ENCODE assay signal across 15 mouse cellular contexts in genomic region chr5:101742425-101742824, GRCm38 (mm10).
"Had no signal": no experiment of that assay in that cellular context is flagged by ENCODE, and none has a peak within 500 bp of the region (broad histone marks: within the 10 kb centered on the region; RNA-seq: fewer than 3 reads in every experiment).

No protein-coding gene starts in this region.

- H3K27me3 ChIP-seq: limb, embryonic 13.5 days; midbrain, embryonic 12.5 days; midbrain, embryonic 15.5 days; neural tube, embryonic 12.5 days; neural tube, embryonic 15.5 days had no signal

- H3K4me1 ChIP-seq: limb, embryonic 13.5 days; midbrain, embryonic 12.5 days; midbrain, embryonic 15.5 days; neural tube, embryonic 12.5 days; neural tube, embryonic 15.5 days had no signal

- H3K27ac ChIP-seq: limb, embryonic 13.5 days; liver, embryonic 14.5 days; midbrain, embryonic 12.5 days; midbrain, embryonic 15.5 days; neural tube, embryonic 12.5 days; neural tube, embryonic 15.5 days had no signal

- H3K36me3 ChIP-seq: limb, embryonic 13.5 days; midbrain, embryonic 12.5 days; midbrain, embryonic 15.5 days; neural tube, embryonic 12.5 days; neural tube, embryonic 15.5 days had no signal

- H3K9ac ChIP-seq: limb, embryonic 13.5 days; liver, embryonic 14.5 days; liver, postnatal 0 days; lung, embryonic 14.5 days; midbrain, embryonic 12.5 days; midbrain, embryonic 15.5 days; neural tube, embryonic 12.5 days; neural tube, embryonic 15.5 days had no signal

- H3K4me3 ChIP-seq: limb, embryonic 13.5 days; midbrain, embryonic 12.5 days; midbrain, embryonic 15.5 days; neural tube, embryonic 12.5 days; neural tube, embryonic 15.5 days had no signal

- H3K9me3 ChIP-seq: limb, embryonic 13.5 days; midbrain, embryonic 12.5 days; midbrain, embryonic 15.5 days; neural tube, embryonic 12.5 days; neural tube, embryonic 15.5 days had no signal

- H3K4me2 ChIP-seq: limb, embryonic 13.5 days; liver, embryonic 11.5 days; lung, embryonic 14.5 days; midbrain, embryonic 12.5 days; midbrain, embryonic 15.5 days; neural tube, embryonic 12.5 days; neural tube, embryonic 15.5 days had no signal

- ATAC-seq: intestine, postnatal 0 days; midbrain, embryonic 15.5 days had no signal

- DNase-seq: kidney, adult 2 months; kidney, postnatal 14 days; kidney, postnatal 4 days; left cerebral cortex, postnatal 4 days; lung, embryonic 14.5 days; thymus, postnatal 25 days had no signal
